Mouse (Mus musculus): ENCODE data around the gene Cpox. TPM values are rescaled to one million over a fixed set of nuclear protein-coding genes. Genes with fewer than 3 reads are reported as not detected.

The Cpox gene
- total RNA-seq, 1 experiment = 16.8 TPM

DNA sequence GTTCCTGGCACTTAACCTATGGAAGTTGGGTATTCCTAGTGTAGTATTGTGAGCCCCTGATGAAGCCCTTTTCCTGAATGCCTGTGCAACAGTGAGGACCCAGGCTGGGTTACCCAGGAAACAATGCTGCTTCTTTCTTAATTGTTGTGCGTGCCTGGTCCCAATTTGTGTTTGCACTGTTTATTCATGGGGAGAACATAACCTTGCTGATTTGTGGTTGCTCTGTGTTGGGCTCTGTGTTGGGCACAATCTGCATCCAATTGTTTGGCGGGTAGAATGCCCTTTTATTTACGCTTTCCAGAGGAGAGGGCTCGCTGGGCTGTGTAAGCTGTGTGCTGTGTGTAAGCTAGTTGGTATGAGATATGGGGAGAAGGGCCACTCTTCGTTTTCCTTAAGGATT lies 7.4 kb downstream of the Cpox start:
- Histone ChIP-seq H3K4me3 (ENCODE audit: insufficient read depth in 1 of 2, low read depth in 1 of 2, low read length in 2 of 2, poor library complexity in 1 of 2, severe bottlenecking in 1 of 2) (no peak overlapping the region), H3K27ac (ENCODE audit: insufficient read depth, low read depth, low read length, poor library complexity, severe bottlenecking) (no peak overlapping the region), H3K9me3 (ENCODE audit: control insufficient read depth, insufficient read depth, low read depth, low read length) (no peaks in the 10 kb centered on the region), H3K4me1 (ENCODE audit: control insufficient read depth in 2 of 2, insufficient read depth in 2 of 2, low read length in 2 of 2, poor library complexity in 1 of 2) (no peaks in the 10 kb centered on the region), H3K9ac (ENCODE audit: insufficient read depth, low read depth, low read length, poor library complexity, severe bottlenecking) (no peak overlapping the region), H3K36me3 (ENCODE audit: control insufficient read depth, insufficient read depth, low read length, poor library complexity, severe bottlenecking) (peaks cover 10% of the 10 kb centered on the region; the same call in 1 of the 2 replicates)
- TF ChIP-seq ZNF384 (IDR thresholded peaks at IDR 0.05; ENCODE audit: low read depth, low read length) (no peak), ZC3H11A (IDR thresholded peaks at IDR 0.05; ENCODE audit: borderline replicate concordance, low read depth, low read length) (no peak)
- in situ Hi-C loops (cut with MboI; ENCODE audit: low sequenced_read_pairs in 2 of 2, unreplicated experiment in 2 of 2) = no loop called here
- no peak for DNase-seq (ENCODE audit: low read depth, low spot score)

DNA sequence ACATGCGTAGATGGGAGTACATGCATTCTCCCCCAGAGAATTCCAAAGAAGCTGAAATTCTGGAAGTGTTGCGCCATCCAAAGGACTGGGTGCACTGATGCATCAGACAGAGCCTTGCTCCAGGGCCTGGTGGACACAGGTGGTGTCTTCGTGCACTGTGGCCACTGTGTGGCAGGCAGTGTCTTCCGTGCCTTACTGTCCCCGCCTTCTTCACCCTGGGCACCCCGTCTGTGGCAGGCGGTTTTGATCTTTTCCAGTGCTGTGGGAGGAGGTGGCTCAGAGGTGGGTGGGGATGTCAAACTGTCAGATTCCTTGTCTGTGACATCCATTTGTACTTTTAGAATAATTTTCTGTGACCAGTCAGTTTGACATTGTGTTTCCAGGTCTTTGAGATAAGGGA lies 8.6 kb downstream of the Cpox start:
- TF ChIP-seq ZC3H11A (IDR thresholded peaks at IDR 0.05; ENCODE audit: borderline replicate concordance, low read depth, low read length) = no peak
- no peak for TF ChIP-seq MAFK (IDR thresholded peaks at IDR 0.05; ENCODE audit: insufficient read depth, low read depth, low read length)
- TF ChIP-seq HCFC1 (IDR thresholded peaks at IDR 0.05; ENCODE audit: borderline replicate concordance, insufficient read depth, low read length) = no peak
- no peak for TF ChIP-seq ZNF384 (IDR thresholded peaks at IDR 0.05; ENCODE audit: low read depth, low read length)
- TF ChIP-seq CHD2 (IDR thresholded peaks at IDR 0.05; ENCODE audit: low read depth, low read length) = no peak
- H3K4me3 ChIP-seq (ENCODE audit: insufficient read depth in 1 of 2, low read depth in 1 of 2, low read length in 2 of 2, poor library complexity in 1 of 2, severe bottlenecking in 1 of 2) = no peak overlapping the region
- no peak overlapping the region for H3K9ac ChIP-seq (ENCODE audit: insufficient read depth, low read depth, low read length, poor library complexity, severe bottlenecking)
- in situ Hi-C loops (cut with MboI; ENCODE audit: low sequenced_read_pairs in 2 of 2, unreplicated experiment in 2 of 2) = no loop called here
- DNase-seq (ENCODE audit: low read depth, low spot score) = no peak
- no peaks in the 10 kb centered on the region for H3K4me1 ChIP-seq (ENCODE audit: control insufficient read depth in 2 of 2, insufficient read depth in 2 of 2, low read length in 2 of 2, poor library complexity in 1 of 2)
- H3K27ac ChIP-seq (ENCODE audit: insufficient read depth, low read depth, low read length, poor library complexity, severe bottlenecking) = no peak overlapping the region
- H3K9me3 ChIP-seq (ENCODE audit: control insufficient read depth, insufficient read depth, low read depth, low read length) = no peaks in the 10 kb centered on the region
- peaks cover 10% of the 10 kb centered on the region; the same call in 1 of the 2 replicates for H3K36me3 ChIP-seq (ENCODE audit: control insufficient read depth, insufficient read depth, low read length, poor library complexity, severe bottlenecking)

DNA sequence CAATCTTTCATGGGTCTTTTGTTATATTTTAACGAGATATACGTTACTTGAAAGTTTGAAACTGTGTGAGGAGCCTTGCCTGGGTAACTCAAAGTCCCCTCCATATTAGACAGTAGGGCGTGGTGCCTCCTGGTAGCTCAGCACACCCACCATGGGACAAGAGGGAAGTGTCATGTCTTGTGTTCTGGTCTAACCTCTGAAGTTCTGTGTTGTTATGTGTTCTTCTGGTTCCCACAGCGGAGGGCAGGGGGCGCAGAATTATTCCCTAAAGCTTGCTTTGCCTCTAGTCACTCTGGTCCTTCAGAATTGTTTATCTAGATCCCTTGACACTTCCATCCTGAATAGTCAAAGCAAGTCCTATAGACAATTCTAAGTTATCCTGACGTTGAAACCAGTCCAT lies 12.0 kb downstream of the Cpox start:
- TF ChIP-seq HCFC1 (IDR thresholded peaks at IDR 0.05; ENCODE audit: borderline replicate concordance, insufficient read depth, low read length) (no peak), ZNF384 (IDR thresholded peaks at IDR 0.05; ENCODE audit: low read depth, low read length) (no peak), CHD2 (IDR thresholded peaks at IDR 0.05; ENCODE audit: low read depth, low read length) (no peak), ZC3H11A (IDR thresholded peaks at IDR 0.05; ENCODE audit: borderline replicate concordance, low read depth, low read length) (no peak), MAFK (IDR thresholded peaks at IDR 0.05; ENCODE audit: insufficient read depth, low read depth, low read length) (no peak)
- no peak for DNase-seq (ENCODE audit: low read depth, low spot score)
- in situ Hi-C loops (cut with MboI; ENCODE audit: low sequenced_read_pairs in 2 of 2, unreplicated experiment in 2 of 2) = no loop called here
- Histone ChIP-seq H3K4me1 (ENCODE audit: control insufficient read depth in 2 of 2, insufficient read depth in 2 of 2, low read length in 2 of 2, poor library complexity in 1 of 2) (no peaks in the 10 kb centered on the region), H3K27ac (ENCODE audit: insufficient read depth, low read depth, low read length, poor library complexity, severe bottlenecking) (no peak overlapping the region), H3K9ac (ENCODE audit: insufficient read depth, low read depth, low read length, poor library complexity, severe bottlenecking) (no peak overlapping the region), H3K36me3 (ENCODE audit: control insufficient read depth, insufficient read depth, low read length, poor library complexity, severe bottlenecking) (0 out of 2 replicates have a peak, but pooled peaks cover 2% of the 10 kb centered on the region), H3K9me3 (ENCODE audit: control insufficient read depth, insufficient read depth, low read depth, low read length) (no peaks in the 10 kb centered on the region), H3K4me3 (ENCODE audit: insufficient read depth in 1 of 2, low read depth in 1 of 2, low read length in 2 of 2, poor library complexity in 1 of 2, severe bottlenecking in 1 of 2) (no peak overlapping the region)

DNA sequence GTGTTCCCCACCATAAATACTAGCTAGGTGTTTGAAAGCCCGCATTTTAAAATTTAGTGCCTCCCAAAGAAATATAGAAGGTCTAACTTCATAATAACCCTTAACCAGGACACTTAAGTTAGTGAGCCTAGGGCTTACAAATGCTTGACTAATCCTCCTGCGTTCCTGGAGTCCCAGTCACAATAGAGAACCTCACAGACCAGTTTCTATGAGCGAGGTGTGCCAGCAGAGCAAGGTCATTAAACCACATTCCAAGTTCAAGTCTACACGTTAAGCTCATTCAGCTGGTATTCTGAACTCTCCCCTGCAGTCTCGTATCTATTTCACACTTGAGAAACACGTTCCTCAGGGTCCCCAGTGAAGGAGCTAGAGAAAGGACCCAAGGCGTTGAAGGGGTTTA lies 12.8 kb downstream of the Cpox start:
- in situ Hi-C loops (cut with MboI; ENCODE audit: low sequenced_read_pairs in 2 of 2, unreplicated experiment in 2 of 2) = no loop called here
- DNase-seq (ENCODE audit: low read depth, low spot score) = no peak

DNA sequence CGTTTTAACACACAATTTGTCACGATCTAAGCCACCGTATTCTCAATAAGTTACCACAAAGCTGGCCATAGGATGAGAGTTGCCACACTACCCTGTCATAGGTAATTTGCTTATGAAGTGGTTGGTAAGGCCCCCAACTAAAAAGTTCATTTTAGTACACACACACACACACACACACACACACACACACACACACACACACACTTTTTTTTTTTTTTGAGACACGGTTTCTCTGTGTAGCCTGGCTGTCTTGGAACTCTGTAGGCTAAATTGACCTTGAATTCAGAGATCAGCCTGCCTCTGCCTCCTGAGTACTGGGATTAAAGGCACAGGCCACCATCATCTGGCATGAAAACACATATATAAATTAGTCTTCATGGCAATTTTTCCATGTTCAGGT lies 13.8 kb downstream of the Cpox start:
- TF ChIP-seq CHD2 (IDR thresholded peaks at IDR 0.05; ENCODE audit: low read depth, low read length) = no peak
- TF ChIP-seq HCFC1 (IDR thresholded peaks at IDR 0.05; ENCODE audit: borderline replicate concordance, insufficient read depth, low read length) = no peak
- TF ChIP-seq MAFK (IDR thresholded peaks at IDR 0.05; ENCODE audit: insufficient read depth, low read depth, low read length) = no peak
- no peak for TF ChIP-seq ZNF384 (IDR thresholded peaks at IDR 0.05; ENCODE audit: low read depth, low read length)
- TF ChIP-seq ZC3H11A (IDR thresholded peaks at IDR 0.05; ENCODE audit: borderline replicate concordance, low read depth, low read length) = no peak
- in situ Hi-C loops (cut with MboI; ENCODE audit: low sequenced_read_pairs in 2 of 2, unreplicated experiment in 2 of 2) = no loop called here

More for the DNA sequence above, 12.8 kb downstream of the Cpox start:
- Histone ChIP-seq H3K9ac (ENCODE audit: insufficient read depth, low read depth, low read length, poor library complexity, severe bottlenecking) (no peak overlapping the region), H3K9me3 (ENCODE audit: control insufficient read depth, insufficient read depth, low read depth, low read length) (no peaks in the 10 kb centered on the region), H3K4me1 (ENCODE audit: control insufficient read depth in 2 of 2, insufficient read depth in 2 of 2, low read length in 2 of 2, poor library complexity in 1 of 2) (no peaks in the 10 kb centered on the region), H3K36me3 (ENCODE audit: control insufficient read depth, insufficient read depth, low read length, poor library complexity, severe bottlenecking) (0 out of 2 replicates have a peak, but pooled peaks cover 2% of the 10 kb centered on the region), H3K27ac (ENCODE audit: insufficient read depth, low read depth, low read length, poor library complexity, severe bottlenecking) (no peak overlapping the region), H3K4me3 (ENCODE audit: insufficient read depth in 1 of 2, low read depth in 1 of 2, low read length in 2 of 2, poor library complexity in 1 of 2, severe bottlenecking in 1 of 2) (no peak overlapping the region)
- TF ChIP-seq ZC3H11A (IDR thresholded peaks at IDR 0.05; ENCODE audit: borderline replicate concordance, low read depth, low read length) = no peak
- TF ChIP-seq MAFK (IDR thresholded peaks at IDR 0.05; ENCODE audit: insufficient read depth, low read depth, low read length) = no peak
- TF ChIP-seq CHD2 (IDR thresholded peaks at IDR 0.05; ENCODE audit: low read depth, low read length) = no peak
- TF ChIP-seq HCFC1 (IDR thresholded peaks at IDR 0.05; ENCODE audit: borderline replicate concordance, insufficient read depth, low read length) = no peak
- no peak for TF ChIP-seq ZNF384 (IDR thresholded peaks at IDR 0.05; ENCODE audit: low read depth, low read length)

More for the DNA sequence above, 13.8 kb downstream of the Cpox start:
- H3K9me3 ChIP-seq (ENCODE audit: control insufficient read depth, insufficient read depth, low read depth, low read length) = no peaks in the 10 kb centered on the region
- H3K27ac ChIP-seq (ENCODE audit: insufficient read depth, low read depth, low read length, poor library complexity, severe bottlenecking) = no peak overlapping the region
- no peak for DNase-seq (ENCODE audit: low read depth, low spot score)
- no peak overlapping the region for H3K4me3 ChIP-seq (ENCODE audit: insufficient read depth in 1 of 2, low read depth in 1 of 2, low read length in 2 of 2, poor library complexity in 1 of 2, severe bottlenecking in 1 of 2)
- no peaks in the 10 kb centered on the region for H3K4me1 ChIP-seq (ENCODE audit: control insufficient read depth in 2 of 2, insufficient read depth in 2 of 2, low read length in 2 of 2, poor library complexity in 1 of 2)
- no peak overlapping the region for H3K9ac ChIP-seq (ENCODE audit: insufficient read depth, low read depth, low read length, poor library complexity, severe bottlenecking)
- no peaks in the 10 kb centered on the region for H3K36me3 ChIP-seq (ENCODE audit: control insufficient read depth, insufficient read depth, low read length, poor library complexity, severe bottlenecking)
